ENCODE assay signal across 8 mouse cellular contexts in genomic region chr3:135438913-135439531, GRCm38 (mm10). TPM values are rescaled to one million over a fixed set of nuclear protein-coding genes. Genes with fewer than 3 reads are reported as not detected.
DNase-seq lines count a peak whose midpoint lies in the region; ATAC-seq and TF ChIP-seq lines count a peak whose summit lies in the region.

No protein-coding gene starts in this region.

- 0 out of 4 replicates have a peak, but pooled peaks of 1 of the 2 experiments have one; percentile 0 for TF ChIP-seq CTCF in CH12.LX (conservative IDR thresholded peaks at IDR 0.05 in 1 of 2, IDR thresholded peaks at IDR 0.05 in 1 of 2; ENCODE audit: low read depth in 2 of 2, low read length in 2 of 2)
- no peak for TF ChIP-seq CTCF in stomach, postnatal 0 days (IDR thresholded peaks at IDR 0.05; ENCODE audit: low read depth)

- H3K79me2 ChIP-seq in CH12.LX (replicated peaks; ENCODE audit: control insufficient read depth, extremely low read depth, insufficient read depth, poor library complexity, severe bottlenecking): peaks cover 36% of the 10 kb centered on the region

- peak; percentile 26; the same call in 1 of the 2 replicates for TF ChIP-seq POLR2A in CH12.LX (IDR thresholded peaks at IDR 0.05; ENCODE audit: low read depth, low read length)

- TF ChIP-seq RAD21 in CH12.LX (IDR thresholded peaks at IDR 0.05; ENCODE audit: low read depth, low read length): no peak

- H3K4me1 ChIP-seq in CH12.LX (ENCODE audit: control insufficient read depth in 1 of 2, insufficient read depth in 2 of 2): peaks cover 0 to 41% of the 10 kb centered on the region in 2 experiments; a peak in 2 of 4 replicates
- H3K4me1 ChIP-seq in forebrain, embryonic 10.5 days: peaks cover 39% of the 10 kb centered on the region
- H3K4me1 ChIP-seq in heart, embryonic 15.5 days (replicated peaks): peaks cover 21% of the 10 kb centered on the region
- H3K4me1 ChIP-seq in liver, embryonic 16.5 days (ENCODE audit: control insufficient read depth, low read depth, low read length): peaks cover 14% of the 10 kb centered on the region
- H3K4me1 ChIP-seq in neural tube, embryonic 12.5 days: peaks cover 24% of the 10 kb centered on the region
- H3K4me1 ChIP-seq in stomach, postnatal 0 days (replicated peaks; ENCODE audit: control insufficient read depth, insufficient read depth): no peaks in the 10 kb centered on the region

- H3K27me3 ChIP-seq in CH12.LX (replicated peaks): no peaks in the 10 kb centered on the region
- H3K27me3 ChIP-seq in forebrain, embryonic 10.5 days (ENCODE audit: poor library complexity, severe bottlenecking): no peaks in the 10 kb centered on the region
- H3K27me3 ChIP-seq in heart, embryonic 15.5 days: no peaks in the 10 kb centered on the region
- H3K27me3 ChIP-seq in liver, embryonic 16.5 days (ENCODE audit: control insufficient read depth, insufficient read depth, low read depth, low read length): no peaks in the 10 kb centered on the region
- H3K27me3 ChIP-seq in neural tube, embryonic 12.5 days (replicated peaks): no peaks in the 10 kb centered on the region
- H3K27me3 ChIP-seq in stomach, postnatal 0 days (ENCODE audit: control insufficient read depth, insufficient read depth, low read length): no peaks in the 10 kb centered on the region

- H3K9me3 ChIP-seq in CH12.LX (replicated peaks; ENCODE audit: low read length): no peaks in the 10 kb centered on the region
- H3K9me3 ChIP-seq in forebrain, embryonic 10.5 days: no peaks in the 10 kb centered on the region
- H3K9me3 ChIP-seq in heart, embryonic 15.5 days (replicated peaks): no peaks in the 10 kb centered on the region
- no peaks in the 10 kb centered on the region for H3K9me3 ChIP-seq in liver, embryonic 16.5 days (replicated peaks; ENCODE audit: control insufficient read depth, low read length)
- H3K9me3 ChIP-seq in neural tube, embryonic 12.5 days: no peaks in the 10 kb centered on the region
- H3K9me3 ChIP-seq in stomach, postnatal 0 days (ENCODE audit: control insufficient read depth, low read length): no peaks in the 10 kb centered on the region

- peaks cover 7 to 47% of the 10 kb centered on the region in 2 experiments for H3K36me3 ChIP-seq in CH12.LX (replicated peaks in 1 of 2; ENCODE audit: control insufficient read depth in 1 of 2, insufficient read depth in 1 of 2, low read length in 1 of 2)
- H3K36me3 ChIP-seq in forebrain, embryonic 10.5 days (replicated peaks): peaks cover 44% of the 10 kb centered on the region
- H3K36me3 ChIP-seq in heart, embryonic 15.5 days: peaks cover 6% of the 10 kb centered on the region; the same call in 1 of the 2 replicates
- no peaks in the 10 kb centered on the region; the same call in 1 of the 2 replicates for H3K36me3 ChIP-seq in liver, embryonic 16.5 days (ENCODE audit: control insufficient read depth, insufficient read depth)
- no peaks in the 10 kb centered on the region for H3K36me3 ChIP-seq in neural tube, embryonic 12.5 days
- H3K36me3 ChIP-seq in stomach, postnatal 0 days (ENCODE audit: control insufficient read depth, insufficient read depth, low read length): no peaks in the 10 kb centered on the region

- peak overlapping the region; percentile 96 for H3K27ac ChIP-seq in CH12.LX (ENCODE audit: insufficient read depth, low read depth)
- peak overlapping the region; percentile 100 for H3K27ac ChIP-seq in forebrain, embryonic 10.5 days
- peak overlapping the region; percentile 100 for H3K27ac ChIP-seq in heart, embryonic 15.5 days
- H3K27ac ChIP-seq in liver, embryonic 16.5 days (ENCODE audit: low read length): peak overlapping the region; percentile 100
- H3K27ac ChIP-seq in neural tube, embryonic 12.5 days: peak overlapping the region; percentile 100
- H3K27ac ChIP-seq in stomach, postnatal 0 days (replicated peaks): peak overlapping the region; percentile 100

- H3K4me2 ChIP-seq in CH12.LX (ENCODE audit: insufficient read depth, low read depth, poor library complexity, severe bottlenecking): no peak overlapping the region
- H3K4me2 ChIP-seq in heart, embryonic 15.5 days: peak overlapping the region; percentile 65
- peak overlapping the region; percentile 58 for H3K4me2 ChIP-seq in liver, embryonic 16.5 days (ENCODE audit: low read depth, low read length)
- peak overlapping the region; percentile 88 for H3K4me2 ChIP-seq in neural tube, embryonic 12.5 days (replicated peaks)
- H3K4me2 ChIP-seq in stomach, postnatal 0 days (replicated peaks; ENCODE audit: low read depth): peak overlapping the region; percentile 61

- DNase-seq in CH12.LX (ENCODE audit: extremely low read depth): peak; percentile 91
- peak; percentile 61 for DNase-seq in c-Kit-positive CD71-negative TER-119-negative erythroid progenitor cells, embryonic 14.5 days (ENCODE audit: low read depth)
- DNase-seq in forebrain, embryonic 10.5 days (ENCODE audit: extremely low spot score, low spot score): peak; percentile 75
- peak; percentile 92 to 96 for DNase-seq in kidney, postnatal 25 days
- peak; percentile 91 for DNase-seq in stomach, postnatal 0 days (ENCODE audit: low spot score)

- H3K4me3 ChIP-seq in CH12.LX (replicated peaks in 1 of 3; ENCODE audit: low read depth in 2 of 3, low read length in 2 of 3, poor library complexity in 1 of 3): peak overlapping the region; percentile 81 to 94 (median 83)
- H3K4me3 ChIP-seq in forebrain, embryonic 10.5 days: peak overlapping the region; percentile 85
- peak overlapping the region; percentile 95 for H3K4me3 ChIP-seq in heart, embryonic 15.5 days
- peak overlapping the region; percentile 95 for H3K4me3 ChIP-seq in liver, embryonic 16.5 days (ENCODE audit: low read depth, low read length)
- H3K4me3 ChIP-seq in neural tube, embryonic 12.5 days: peak overlapping the region; percentile 94
- H3K4me3 ChIP-seq in stomach, postnatal 0 days (ENCODE audit: low read depth, low read length): peak overlapping the region; percentile 85

- peak; percentile 71 for ATAC-seq in heart, embryonic 15.5 days (replicated peaks; ENCODE audit: insufficient number of reproducible peaks, insufficient read depth, low FRiP score, low read depth)
- peak; percentile 63 for ATAC-seq in liver, embryonic 16.5 days (ENCODE audit: low read depth)
- ATAC-seq in neural tube, embryonic 12.5 days (ENCODE audit: low FRiP score, low read depth): peak; percentile 61
- ATAC-seq in stomach, postnatal 0 days (ENCODE audit: low FRiP score, low TSS enrichment): peak; percentile 77

- in situ Hi-C loops in CH12.LX (cut with MboI; ENCODE audit: low pct_ligation_motif_present, low pct_unique_long_range_greater_than_20kb, low sequenced_read_pairs): no loop called here

- no peak for TF ChIP-seq EP300 in CH12.LX (IDR thresholded peaks at IDR 0.05; ENCODE audit: low read length)
- TF ChIP-seq EP300 in stomach, postnatal 0 days (optimal IDR thresholded peaks at IDR 0.05): no peak

- H3K9ac ChIP-seq in CH12.LX (ENCODE audit: insufficient read depth, low read depth): peak overlapping the region; percentile 98
- peak overlapping the region; percentile 98 for H3K9ac ChIP-seq in heart, embryonic 15.5 days
- peak overlapping the region; percentile 99 for H3K9ac ChIP-seq in liver, embryonic 16.5 days (ENCODE audit: low read depth, low read length)
- H3K9ac ChIP-seq in neural tube, embryonic 12.5 days: peak overlapping the region; percentile 98
- H3K9ac ChIP-seq in stomach, postnatal 0 days (ENCODE audit: low read length): peak overlapping the region; percentile 97

- dilution Hi-C loops in CH12.LX (cut with MboI; ENCODE audit: extremely low pct_ligation_motif_present, extremely low pct_unique_long_range_greater_than_20kb, low sequenced_read_pairs): no loop called here

- WGBS in forebrain, embryonic 10.5 days: under 1% methylated on average over 57 of the region's 76 CpGs
- under 1% methylated on average over 60 of the region's 76 CpGs for WGBS in heart, embryonic 15.5 days
- WGBS in liver, embryonic 16.5 days (ENCODE audit: insufficient replicate concordance): under 1% methylated on average over 58 of the region's 76 CpGs
- under 1% methylated on average over 70 of the region's 76 CpGs for WGBS in neural tube, embryonic 12.5 days
- 0% methylated on average over 53 of the region's 76 CpGs for WGBS in stomach, postnatal 0 days

TF ChIP-seq in CH12.LX, 34 proteins besides CTCF, POLR2A, EP300 and RAD21 (continues in another document):
- no peak; the same call in 1 of the 2 replicates for TF ChIP-seq MAZ (IDR thresholded peaks at IDR 0.05; ENCODE audit: low read depth, low read length)

RNA-seq across cellular contexts. Expression of gene Ube2d3, which starts 1.1 kb away (rescaled TPM):
- total RNA-seq in CH12.LX (2012; rRNA removed) (590 and 839 TPM in 2 replicates), CH12.LX (2014; rRNA removed) (1,791 and 1,803 TPM in 2 replicates)
- polyA plus RNA-seq in CH12.LX (2012; ENCODE audit: insufficient read length, low read depth): 1,178 and 1,222 TPM in 2 replicates
- 565 and 588 TPM in 2 replicates for polyA plus RNA-seq in forebrain, embryonic 10.5 days (2016; fragmentation: Nextera tagmentation; extraction: Ambion mirVana)
- 396 and 398 TPM in 2 replicates for polyA plus RNA-seq in heart, embryonic 15.5 days (2015; fragmentation: Nextera tagmentation; extraction: Ambion mirVana)
- polyA plus RNA-seq in liver, embryonic 16.5 days (2015; fragmentation: Nextera tagmentation; extraction: Ambion mirVana): 233 and 242 TPM in 2 replicates
- polyA plus RNA-seq in neural tube, embryonic 12.5 days (2016; fragmentation: Nextera tagmentation; extraction: Ambion mirVana): 461 and 494 TPM in 2 replicates
- 420 and 430 TPM in 2 replicates for polyA plus RNA-seq in stomach, postnatal 0 days (2015; fragmentation: Nextera tagmentation; extraction: Ambion mirVana)

RNA-seq across cellular contexts. Expression of gene Cisd2, which starts 15.3 kb away (rescaled TPM):
- total RNA-seq in CH12.LX (2012; rRNA removed) (36.4 and 39.4 TPM in 2 replicates), CH12.LX (2014; rRNA removed) (62.0 and 70.8 TPM in 2 replicates)
- polyA plus RNA-seq in CH12.LX (2012; ENCODE audit: insufficient read length, low read depth): 58.2 and 65.5 TPM in 2 replicates
- 87.8 and 89.8 TPM in 2 replicates for polyA plus RNA-seq in forebrain, embryonic 10.5 days (2016; fragmentation: Nextera tagmentation; extraction: Ambion mirVana)
- polyA plus RNA-seq in heart, embryonic 15.5 days (2015; fragmentation: Nextera tagmentation; extraction: Ambion mirVana): 44.6 and 47.9 TPM in 2 replicates
- 25.6 and 29.2 TPM in 2 replicates for polyA plus RNA-seq in liver, embryonic 16.5 days (2015; fragmentation: Nextera tagmentation; extraction: Ambion mirVana)
- 75.6 and 78.2 TPM in 2 replicates for polyA plus RNA-seq in neural tube, embryonic 12.5 days (2016; fragmentation: Nextera tagmentation; extraction: Ambion mirVana)
- polyA plus RNA-seq in stomach, postnatal 0 days (2015; fragmentation: Nextera tagmentation; extraction: Ambion mirVana): 34.2 and 35.5 TPM in 2 replicates

RNA-seq across cellular contexts. Expression of gene Manba, which starts 46.4 kb away (rescaled TPM):
- total RNA-seq in CH12.LX (2012; rRNA removed): 32.3 and 35.2 TPM in 2 replicates
- 30.9 and 36.4 TPM in 2 replicates for total RNA-seq in CH12.LX (2014; rRNA removed)
- polyA plus RNA-seq in CH12.LX (2012; ENCODE audit: insufficient read length, low read depth): 29.8 and 31.5 TPM in 2 replicates
- polyA plus RNA-seq in forebrain, embryonic 10.5 days (2016; fragmentation: Nextera tagmentation; extraction: Ambion mirVana): 3.9 and 4.4 TPM in 2 replicates
- 33.3 and 35.2 TPM in 2 replicates for polyA plus RNA-seq in heart, embryonic 15.5 days (2015; fragmentation: Nextera tagmentation; extraction: Ambion mirVana)
- polyA plus RNA-seq in liver, embryonic 16.5 days (2015; fragmentation: Nextera tagmentation; extraction: Ambion mirVana): 6.6 and 7.2 TPM in 2 replicates
- polyA plus RNA-seq in neural tube, embryonic 12.5 days (2016; fragmentation: Nextera tagmentation; extraction: Ambion mirVana): 4.0 and 5.1 TPM in 2 replicates
- polyA plus RNA-seq in stomach, postnatal 0 days (2015; fragmentation: Nextera tagmentation; extraction: Ambion mirVana): 11.8 and 12.8 TPM in 2 replicates

Comparison
In these comparisons a context has a peak if more than half of its experiments do, and no peak if none do; other contexts are left out.
1. Peak in every context shown above with its lines: DNase-seq, ATAC-seq, H3K4me3 ChIP-seq and H3K27ac ChIP-seq.